Mouse (Mus musculus) heart, postnatal 36 days (tissue): Measurements from ENCODE around the gene Stra6. TPM values are rescaled to one million over a fixed set of nuclear protein-coding genes. Genes with fewer than 3 reads are reported as not detected.
A peak's percentile ranks its signal among the peaks of the same experiment; 100 is the strongest.

Experiments
- DNase-seq, 2 experiments: peaks; one replicate each; pipeline ENCODE4 v3.0.0; 2021 to 2022
- intact Hi-C: fragments of 180-260 bp; cut with DNase I; formaldehyde crosslinking; loops from one replicate; pipeline ENCODE4 v1.15.1; 2025
- total RNA-seq, 2 experiments: library from RNA; stranded (reverse); gene quantifications; 2 replicates each; pipeline ENCODE4 v1.2.3; 2021

Gene Stra6
- total RNA-seq = under 1 TPM; 0.16 to 0.47 TPM

- DNase-seq = no peak
- intact Hi-C loops = no loop called here
Measured at GRCm38 (mm10) chr9:58063531-58063930, at the start of gene Stra6. TSS of gene Stra6 (plus strand) at chr9:58063788.

GRCm38 (mm10) chr9:58014393-58015160, 49.0 kb upstream of the Stra6 start:
- intact Hi-C loops = no loop called here
- DNase-seq = no peak

GRCm38 (mm10) chr9:58015856-58016255, 47.7 kb upstream of the Stra6 start:
- no peak for DNase-seq
- intact Hi-C loops = no loop called here

- intact Hi-C loops = no loop called here
- DNase-seq = no peak
Measured at GRCm38 (mm10) chr9:58016962-58017361, 46.6 kb upstream of the Stra6 start.

- intact Hi-C loops = no loop called here
- DNase-seq = no peak
Measured at GRCm38 (mm10) chr9:58018385-58018784, 45.2 kb upstream of the Stra6 start.

- no peak for DNase-seq
- intact Hi-C loops = no loop called here
Measured at GRCm38 (mm10) chr9:58025995-58026394, 37.6 kb upstream of the Stra6 start.

- intact Hi-C loops = no loop called here
- no peak for DNase-seq
Measured at GRCm38 (mm10) chr9:58027426-58028180, 36.0 kb upstream of the Stra6 start.

- no peak for DNase-seq
- intact Hi-C loops = no loop called here
Measured at GRCm38 (mm10) chr9:58028841-58029240, 34.7 kb upstream of the Stra6 start.

GRCm38 (mm10) chr9:58029635-58030034, 34.0 kb upstream of the Stra6 start:
- intact Hi-C loops = no loop called here
- no peak for DNase-seq

- DNase-seq = no peak
- intact Hi-C loops = no loop called here
Measured at GRCm38 (mm10) chr9:58031895-58032294, 31.7 kb upstream of the Stra6 start.

GRCm38 (mm10) chr9:58035519-58035918, 28.1 kb upstream of the Stra6 start:
- intact Hi-C loops = loop anchor here (5.0 kb wide), 1 partner anchor 247 kb away; no protein-coding TSS in a partner anchor
- no peak for DNase-seq

- intact Hi-C loops = loop anchor here (5.0 kb wide), 1 partner anchor 246 kb away; no protein-coding TSS in a partner anchor
- DNase-seq = no peak
Measured at GRCm38 (mm10) chr9:58035951-58036698, 27.5 kb upstream of the Stra6 start.

GRCm38 (mm10) chr9:58036961-58037360, 26.6 kb upstream of the Stra6 start:
- intact Hi-C loops = loop anchor here (5.0 kb wide), 1 partner anchor 245 kb away; no protein-coding TSS in a partner anchor
- DNase-seq = no peak

GRCm38 (mm10) chr9:58038500-58039168, 25.0 kb upstream of the Stra6 start:
- intact Hi-C loops = loop anchor here (1.0 to 5.0 kb wide), 3 partner anchors 166 to 330 kb away; partner anchors contain the start of genes Islr and Islr2
- peak; percentile 74 to 81 for DNase-seq

GRCm38 (mm10) chr9:58040977-58041376, 22.6 kb upstream of the Stra6 start:
- no peak for DNase-seq
- intact Hi-C loops = loop anchor here (5.0 kb wide), 1 partner anchor 116 kb away; no protein-coding TSS in a partner anchor

- DNase-seq = peak; percentile 25 to 40
- intact Hi-C loops = loop anchor here (5.0 kb wide), 1 partner anchor 115 kb away; no protein-coding TSS in a partner anchor
Measured at GRCm38 (mm10) chr9:58042391-58042790, 21.2 kb upstream of the Stra6 start.

- DNase-seq = peak; percentile 55 to 64
- intact Hi-C loops = loop anchor here (5.0 kb wide), 1 partner anchor 114 kb away; no protein-coding TSS in a partner anchor
Measured at GRCm38 (mm10) chr9:58043496-58044017, 20.0 kb upstream of the Stra6 start.

- intact Hi-C loops = loop anchor here (5.0 kb wide), 1 partner anchor 112 kb away; no protein-coding TSS in a partner anchor
- DNase-seq = no peak
Measured at GRCm38 (mm10) chr9:58044828-58045227, 18.8 kb upstream of the Stra6 start.

GRCm38 (mm10) chr9:58045646-58046045, 17.9 kb upstream of the Stra6 start:
- no peak for DNase-seq
- intact Hi-C loops = no loop called here

- intact Hi-C loops = no loop called here
- DNase-seq = no peak
Measured at GRCm38 (mm10) chr9:58047061-58047460, 16.5 kb upstream of the Stra6 start.
